Mouse (Mus musculus) brain, embryonic 14.5 days (tissue): Measurements from ENCODE around the gene Dpf3.

ENCODE experiments used
- CTCF ChIP-seq: fragments of 200-500 bp; IDR thresholded peaks from 2 replicates; pipeline ENCODE4 v1.5.1; 2012; ENCODE audit warnings: inconsistent platforms, mild to moderate bottlenecking, moderate library complexity, borderline replicate concordance; ENCODE audit not compliant: insufficient read depth, insufficient read length; ENCODE audit errors: extremely low read depth
- POLR2A ChIP-seq: fragments of 200-500 bp; IDR thresholded peaks from 2 replicates; pipeline ENCODE4 v1.6.1; 2012; ENCODE audit warnings: mild to moderate bottlenecking, inconsistent platforms, borderline replicate concordance; ENCODE audit not compliant: poor library complexity, insufficient read depth, insufficient read length, severe bottlenecking; ENCODE audit errors: extremely low read depth

GRCm38 (mm10) chr12:83527816-83528215 is 40.3 kb upstream of the Dpf3 start:
- no peak for TF ChIP-seq POLR2A
- no peak for TF ChIP-seq CTCF
